Mouse (Mus musculus): Measurements from ENCODE around the gene Ptpro.

- TF ChIP-seq CTCF (IDR thresholded peaks at IDR 0.05; ENCODE audit: borderline replicate concordance, control insufficient read depth, extremely low read depth, insufficient read depth, low read length, poor library complexity): no peak
- TF ChIP-seq POLR2A (IDR thresholded peaks at IDR 0.05; ENCODE audit: control insufficient read depth, extremely low read depth, insufficient read depth, low read length, poor library complexity): no peak
Measured at GRCm38 (mm10) chr6:137433521-137434137, 181.5 kb downstream of the Ptpro start.
